Mouse (Mus musculus): ENCODE results near the gene Chid1. TPM values are rescaled to one million over a fixed set of nuclear protein-coding genes. Genes with fewer than 3 reads are reported as not detected.
A peak's percentile ranks its signal among the peaks of the same experiment; 100 is the strongest.

Gene Chid1
- total RNA-seq, 2 experiments from 2014 or later: 45.6 to 54.2 TPM

- peak; percentile 91 for DNase-seq
These were observed 63.3 kb downstream of the Chid1 start for GRCm38 (mm10) chr7:141476226-141476980.

GRCm38 (mm10) chr7:141475805-141476158 lies 63.9 kb downstream of the Chid1 start:
- DNase-seq: no peak

GRCm38 (mm10) chr7:141475011-141475804 lies 64.4 kb downstream of the Chid1 start, which contains the start of the genes Polr2l and Tspan4:
Gene Polr2l (minus strand): TSS chr7:141475132.
Gene Tspan4 (plus strand): TSS chr7:141475240.
- DNase-seq: peak; percentile 89

- DNase-seq: no peak
These were observed 65.5 kb downstream of the Chid1 start for GRCm38 (mm10) chr7:141474160-141474559.

- no peak for DNase-seq
These were observed 66.9 kb downstream of the Chid1 start for GRCm38 (mm10) chr7:141472763-141473162.

GRCm38 (mm10) chr7:141472226-141472625 lies 67.4 kb downstream of the Chid1 start:
- no peak for DNase-seq

DNA sequence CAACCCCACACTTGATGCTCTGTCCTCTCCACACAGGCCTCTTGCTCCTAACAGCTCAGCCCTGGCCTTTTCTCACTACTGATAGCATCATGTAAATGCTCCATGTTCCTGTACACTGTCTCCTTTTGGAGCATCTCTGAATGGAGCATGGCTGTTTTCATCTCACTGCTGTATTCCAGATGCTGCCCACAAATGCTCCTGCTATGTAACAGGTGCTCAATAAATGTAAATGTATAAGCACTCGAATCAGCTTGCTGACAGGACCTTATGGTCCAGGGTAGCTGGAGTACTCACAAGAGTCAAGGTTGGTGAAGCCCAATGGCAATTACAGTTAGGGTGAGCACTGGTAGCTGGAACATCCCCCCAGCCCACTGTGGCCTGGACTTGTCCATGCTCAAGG lies 68.4 kb downstream of the Chid1 start:
- no peak for DNase-seq

- no peak for DNase-seq
These were observed 69.1 kb downstream of the Chid1 start for GRCm38 (mm10) chr7:141470637-141470944.

DNA sequence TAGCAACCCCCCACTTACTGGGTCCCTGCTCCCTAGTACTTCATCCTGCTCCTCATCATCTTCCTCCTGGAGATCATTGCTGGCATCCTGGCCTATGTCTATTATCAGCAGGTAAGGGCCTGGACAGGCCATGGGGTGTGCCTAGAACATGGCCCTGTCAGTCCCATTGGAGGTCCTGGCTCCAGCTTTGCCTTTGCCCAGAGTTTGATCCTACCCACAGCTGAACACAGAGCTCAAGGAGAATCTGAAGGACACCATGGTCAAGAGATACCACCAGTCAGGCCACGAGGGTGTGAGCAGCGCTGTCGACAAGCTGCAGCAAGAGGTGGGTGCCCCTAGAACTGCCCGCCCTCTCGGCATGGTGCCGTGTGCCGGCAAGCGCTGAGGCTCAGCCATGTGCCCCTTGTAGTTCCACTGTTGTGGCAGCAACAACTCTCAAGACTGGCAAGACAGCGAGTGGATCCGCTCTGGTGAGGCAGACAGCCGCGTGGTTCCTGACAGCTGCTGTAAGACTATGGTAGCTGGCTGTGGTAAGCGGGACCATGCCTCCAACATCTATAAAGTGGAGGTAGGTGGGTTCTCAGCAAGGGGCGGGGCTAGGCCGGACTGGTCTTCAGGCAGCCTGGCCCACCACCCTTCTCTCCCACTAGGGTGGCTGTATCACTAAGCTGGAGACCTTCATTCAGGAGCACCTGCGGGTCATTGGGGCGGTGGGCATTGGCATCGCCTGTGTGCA lies 69.6 kb downstream of the Chid1 start:
- DNase-seq: no peak

DNA sequence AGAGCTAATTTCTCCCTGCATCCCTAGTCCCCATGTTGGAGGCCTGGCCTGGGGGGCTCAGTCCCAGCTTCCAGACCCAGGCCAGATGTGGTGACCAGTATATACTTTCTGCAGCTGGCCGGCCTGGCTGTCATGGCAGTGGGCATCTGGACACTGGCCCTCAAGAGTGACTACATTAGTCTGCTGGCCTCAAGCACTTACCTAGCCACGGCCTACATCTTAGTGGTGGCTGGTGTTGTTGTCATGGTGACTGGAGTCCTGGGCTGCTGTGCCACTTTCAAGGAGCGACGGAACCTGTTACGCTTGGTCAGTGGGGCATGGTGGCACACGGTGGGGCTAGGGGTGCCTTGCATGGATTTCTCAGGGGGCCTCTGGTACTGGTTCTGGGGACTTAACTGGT lies 70.3 kb downstream of the Chid1 start:
- no peak for DNase-seq

DNA sequence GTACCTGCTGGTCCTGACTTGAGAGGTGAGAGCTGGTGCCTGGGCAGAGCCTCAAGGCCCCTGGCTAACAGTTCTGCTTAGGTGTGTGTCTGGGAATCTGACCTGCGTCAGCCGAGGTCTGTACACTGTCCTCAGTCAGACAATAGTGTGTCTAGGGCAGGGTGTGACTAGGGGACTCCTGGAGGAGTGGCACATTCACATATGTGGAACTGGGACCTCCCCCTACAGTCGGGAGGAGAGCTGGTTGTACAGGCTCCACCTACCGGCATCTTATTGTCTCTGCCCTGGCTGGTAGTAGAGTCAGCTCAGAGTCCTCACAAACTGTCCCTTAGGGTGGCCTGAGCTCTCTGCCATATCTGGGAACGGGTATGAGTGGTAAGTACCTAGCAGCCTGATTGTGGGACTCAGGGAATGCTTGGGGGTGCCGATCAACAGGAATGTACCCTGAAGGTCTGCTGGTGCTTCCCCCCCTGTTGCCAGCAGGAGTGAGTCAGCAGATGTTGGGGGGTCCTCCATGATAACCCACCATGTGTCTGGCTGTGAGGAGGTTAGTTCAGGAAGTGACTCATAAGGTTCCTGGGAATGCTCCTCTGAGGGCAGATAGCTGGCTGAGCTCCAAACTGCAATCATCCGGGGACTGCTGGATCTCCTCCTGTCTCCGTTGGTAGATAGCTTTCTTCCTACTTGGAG lies 71.0 kb downstream of the Chid1 start:
- DNase-seq: peak; percentile 88

DNA sequence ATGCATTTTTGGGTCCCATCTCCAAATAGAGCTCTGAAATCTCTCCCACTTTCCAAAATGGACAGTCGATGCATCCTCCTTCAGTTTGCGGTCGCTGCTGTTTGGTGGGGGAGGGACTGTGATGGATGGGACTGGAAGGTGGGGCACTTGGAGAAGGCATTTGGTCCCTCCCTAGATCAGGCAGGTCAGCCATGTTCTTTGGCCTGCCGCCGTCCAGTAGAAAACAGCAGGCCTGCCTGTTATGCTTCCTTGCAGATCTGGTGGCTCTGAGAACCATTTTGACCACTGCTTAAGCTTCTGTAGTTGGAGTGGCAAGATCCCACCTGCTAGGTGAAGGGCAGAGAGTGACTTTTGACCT lies 71.5 kb downstream of the Chid1 start:
- DNase-seq: no peak

GRCm38 (mm10) chr7:141467230-141468030 lies 72.2 kb downstream of the Chid1 start, which contains the start of gene Cd151:
Gene Cd151 (plus strand): TSS chr7:141467392.
- DNase-seq: peak; percentile 96

DNA sequence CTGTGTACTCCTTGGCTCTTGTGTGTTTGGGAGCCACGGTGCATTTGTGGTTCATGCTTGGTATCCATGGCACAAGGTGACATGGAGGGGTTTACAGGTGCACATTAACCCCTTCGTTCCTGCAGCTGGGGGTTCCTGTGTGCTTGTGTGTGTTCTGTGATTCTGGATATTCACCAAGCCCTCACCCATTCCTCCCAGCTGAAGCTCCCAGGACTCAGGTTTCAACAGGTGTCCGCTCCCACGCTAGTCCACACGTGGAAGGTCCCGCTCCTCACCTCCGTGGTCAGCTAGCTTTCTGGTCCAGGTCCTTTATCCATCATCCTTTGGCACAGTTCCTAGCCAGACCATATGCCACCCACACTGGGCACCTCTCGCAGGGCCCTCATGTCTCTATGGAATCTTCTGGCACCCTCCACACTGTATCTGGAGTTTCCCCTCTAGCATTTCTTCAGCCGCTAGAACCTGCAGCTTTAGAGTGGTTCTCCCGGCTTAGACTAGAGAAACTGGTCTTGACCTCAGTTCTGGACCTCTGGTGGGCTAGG lies 73.0 kb downstream of the Chid1 start:
- DNase-seq: no peak

DNA sequence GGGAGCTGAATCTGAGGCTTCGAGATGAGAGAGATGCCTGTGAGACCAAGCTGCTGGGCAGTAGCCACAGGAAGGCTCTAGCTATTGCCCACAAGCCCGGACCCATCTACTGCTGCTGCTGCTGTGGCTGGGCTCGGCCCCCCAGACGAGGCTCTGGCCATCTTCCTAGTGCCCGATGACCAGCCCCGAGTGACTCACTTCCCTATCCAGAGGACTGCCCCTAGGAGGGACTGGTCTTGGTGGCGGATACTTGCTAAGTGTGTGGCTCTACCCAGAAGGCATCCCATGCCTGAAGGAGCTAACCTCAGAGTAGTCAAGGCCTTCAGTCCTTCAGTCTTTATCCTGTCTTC lies 73.6 kb downstream of the Chid1 start:
- no peak for DNase-seq

DNA sequence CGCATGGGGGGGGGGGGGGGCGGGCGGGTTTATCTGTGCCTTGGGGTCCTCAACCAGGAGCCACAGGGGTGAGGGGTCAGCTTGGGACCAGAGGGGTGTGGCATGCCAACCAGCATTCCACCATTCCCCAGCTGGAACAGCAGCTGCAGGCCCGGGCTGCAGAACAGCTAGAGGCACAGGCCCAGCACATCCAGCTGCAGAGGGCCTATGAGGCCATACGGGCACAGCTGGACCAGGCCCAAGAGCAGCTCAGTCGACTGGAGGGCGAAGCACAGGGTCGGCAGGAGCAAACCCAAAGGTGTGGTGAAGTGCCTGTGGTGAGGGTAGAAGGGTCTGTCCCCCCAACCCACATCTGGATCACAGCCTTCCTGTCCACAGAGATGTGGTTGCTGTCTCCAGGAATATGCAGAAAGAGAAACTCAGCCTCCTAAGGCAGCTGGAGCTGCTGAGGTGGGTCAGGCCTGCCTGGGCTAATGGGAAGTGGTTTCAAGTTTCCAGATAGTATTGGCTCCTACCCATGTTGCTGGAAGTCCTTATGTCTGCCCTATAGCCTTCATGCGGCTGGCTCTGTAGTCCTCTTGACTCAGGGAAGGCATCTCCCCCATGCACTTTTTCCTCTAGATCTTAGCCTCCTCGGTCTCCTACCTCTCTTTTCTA lies 74.1 kb downstream of the Chid1 start:
- DNase-seq: no peak

DNA sequence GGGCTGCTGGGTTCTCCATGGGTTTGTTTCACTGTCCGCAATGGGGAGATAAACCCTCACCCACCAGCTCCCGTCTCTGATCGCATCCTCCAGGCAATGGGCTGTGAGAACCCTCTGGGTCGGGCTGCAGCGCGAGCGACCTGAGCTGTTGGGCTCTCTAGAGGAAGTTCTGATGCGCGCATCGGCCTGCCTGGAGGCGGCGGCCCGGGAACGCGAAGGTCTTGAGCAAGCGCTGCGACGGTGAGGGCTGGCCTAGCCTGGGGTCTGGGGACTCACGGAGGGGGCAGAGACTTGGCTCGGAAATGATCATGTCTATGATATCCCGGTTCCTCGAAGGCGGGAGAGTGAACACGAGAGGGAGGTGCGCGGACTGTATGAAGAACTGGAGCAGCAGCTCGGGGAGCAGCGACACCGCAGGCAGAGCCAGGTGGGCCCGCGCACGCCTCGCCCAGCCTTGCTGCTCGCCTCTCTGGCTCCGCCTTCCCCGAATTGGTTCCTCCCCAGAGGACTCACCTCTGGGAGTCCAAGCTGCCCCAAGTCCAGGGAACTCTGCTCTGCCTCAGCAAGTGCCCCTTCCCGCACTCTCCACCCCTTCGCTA lies 75.0 kb downstream of the Chid1 start:
- DNase-seq: no peak

DNA sequence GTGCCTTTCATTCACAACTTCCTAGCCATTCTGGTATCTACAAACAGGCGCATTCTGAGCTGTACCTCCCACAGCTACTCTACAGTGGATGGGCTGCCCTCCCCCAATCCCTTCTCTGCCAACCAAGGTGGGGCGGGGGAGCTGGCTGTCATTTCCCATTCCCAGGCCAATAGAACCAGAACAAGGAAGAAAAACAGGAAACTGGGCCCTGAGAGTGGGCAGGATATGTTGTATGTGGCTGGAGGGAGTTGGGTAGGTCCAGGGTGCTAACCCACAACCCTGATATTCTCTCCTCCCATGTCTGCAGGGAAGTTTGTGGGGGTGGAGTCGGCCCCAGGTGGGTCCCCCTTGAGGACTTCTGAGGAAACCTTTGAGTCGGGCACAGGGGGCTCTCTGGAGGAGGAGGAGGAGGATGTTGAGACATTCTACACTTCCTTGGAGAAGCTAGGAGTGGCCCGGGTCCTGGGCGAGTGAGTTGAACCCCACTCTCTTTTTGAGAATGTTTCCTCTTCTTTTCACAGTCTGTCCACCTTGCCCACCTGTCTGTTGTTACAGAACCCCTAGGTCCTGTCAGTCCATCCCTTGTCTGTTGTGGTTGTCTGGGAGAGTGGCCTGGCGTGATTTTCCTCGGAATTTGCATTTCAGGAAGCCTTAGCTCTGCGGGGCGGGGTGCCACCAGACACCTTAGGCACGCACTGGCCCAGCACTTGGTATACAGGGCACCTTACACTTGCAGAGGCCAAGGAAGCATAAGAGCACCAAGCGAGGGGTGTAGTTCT lies 75.6 kb downstream of the Chid1 start:
- DNase-seq: no peak

DNA sequence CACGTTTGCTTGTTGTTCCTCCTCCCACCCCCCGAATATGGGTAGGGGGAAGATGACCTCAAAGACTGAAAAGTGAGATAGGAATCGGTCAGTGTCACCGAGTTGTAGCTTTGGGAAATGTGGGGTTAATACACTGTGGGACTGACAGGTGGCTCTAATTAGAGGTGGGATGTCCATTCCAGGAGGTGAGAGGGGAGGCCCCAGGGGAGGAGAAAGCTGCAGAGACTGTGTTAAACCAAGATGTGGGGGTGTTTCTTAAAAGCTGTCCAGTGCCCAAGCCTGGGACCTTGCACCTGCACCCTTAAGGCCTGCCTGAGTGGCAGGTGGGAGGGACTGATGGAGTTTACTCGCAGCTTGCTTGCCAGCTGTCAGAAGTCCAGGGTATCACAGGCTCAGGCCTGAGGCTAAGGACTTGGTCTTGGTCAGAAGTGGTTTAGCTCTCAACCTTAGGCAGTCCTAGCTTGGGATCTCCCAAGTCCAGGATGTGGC lies 77.3 kb downstream of the Chid1 start:
- DNase-seq: no peak
